Mouse (Mus musculus) CH12.LX (cell line): ENCODE results near the gene Slc30a2. TPM values are rescaled to one million over a fixed set of nuclear protein-coding genes. Genes with fewer than 3 reads are reported as not detected.

Source experiments
- DNase-seq: peaks from one replicate; pipeline ENCODE4 v3.0.0-alpha.2; 2013; ENCODE audit errors: extremely low read depth
- H3K27ac ChIP-seq: 2 replicates; pipeline ENCODE4 v1.5.1; 2012; ENCODE audit warnings: low read depth, mild to moderate bottlenecking, control low read depth, moderate library complexity; ENCODE audit not compliant: insufficient read depth
- H3K27me3 ChIP-seq: replicated peaks from 2 replicates; pipeline ENCODE3; 2012; ENCODE audit warnings: inconsistent platforms
- H3K36me3 ChIP-seq, 2 experiments: replicated peaks in 1 of 2; 2 replicates each; pipeline versions ENCODE3 to v1.6.1; 2012; ENCODE audit warnings: inconsistent platforms in 1 of 2, low read length in 1 of 2, mild to moderate bottlenecking in 1 of 2, mixed read lengths in 1 of 2, moderate library complexity in 1 of 2; ENCODE audit not compliant: control insufficient read depth in 1 of 2, insufficient read depth in 1 of 2
- H3K4me1 ChIP-seq, 2 experiments: 2 replicates each; pipeline ENCODE4 v1.6.1; 2012; ENCODE audit warnings: inconsistent platforms in 1 of 2, moderate library complexity in 1 of 2; ENCODE audit not compliant: insufficient read depth in 2 of 2, control insufficient read depth in 1 of 2
- H3K4me2 ChIP-seq: 2 replicates; pipeline ENCODE4 v1.6.1; 2012; ENCODE audit warnings: low read depth, mild to moderate bottlenecking, control low read depth; ENCODE audit not compliant: poor library complexity, insufficient read depth, severe bottlenecking
- H3K4me3 ChIP-seq, 3 experiments: fragments of 150-350 bp in 1 of 3; sonication (generic) in 1 of 3; replicated peaks in 1 of 3; 2 replicates each; pipeline versions ENCODE3 to v1.5.1; 2011 to 2012; ENCODE audit warnings: low read depth in 2 of 3, low read length in 2 of 3, mild to moderate bottlenecking in 2 of 3, moderate library complexity in 2 of 3, control low read depth in 1 of 3, improper control_type of control experiment in 1 of 3, inconsistent platforms in 1 of 3, mixed read lengths in 1 of 3; ENCODE audit not compliant: poor library complexity in 1 of 3
- H3K79me2 ChIP-seq: replicated peaks from 2 replicates; pipeline ENCODE4 v1.6.1; 2012; ENCODE audit warnings: mild to moderate bottlenecking, moderate library complexity; ENCODE audit not compliant: control insufficient read depth, poor library complexity, insufficient read depth, severe bottlenecking; ENCODE audit errors: extremely low read depth
- H3K9ac ChIP-seq: 2 replicates; pipeline ENCODE4 v1.6.1; 2012; ENCODE audit warnings: low read depth, mild to moderate bottlenecking, control low read depth, moderate library complexity; ENCODE audit not compliant: insufficient read depth
- H3K9me3 ChIP-seq: replicated peaks from 2 replicates; pipeline ENCODE3; 2012; ENCODE audit warnings: low read length, inconsistent platforms, mixed read lengths
- CHD2 ChIP-seq: IDR thresholded peaks from 2 replicates; pipeline ENCODE4 v1.6.1; 2011; ENCODE audit warnings: low read length, improper control_type of control experiment
- CTCF ChIP-seq, 2 experiments: IDR thresholded peaks in 1 of 2; conservative IDR thresholded peaks in 1 of 2; 2 replicates each; pipeline ENCODE4 v1.5.1; 2011 to 2012; ENCODE audit warnings: low read depth in 2 of 2, low read length in 2 of 2, improper control_type of control experiment in 1 of 2, inconsistent platforms in 1 of 2, mild to moderate bottlenecking in 1 of 2, moderate library complexity in 1 of 2
- HCFC1 ChIP-seq: IDR thresholded peaks from 2 replicates; pipeline ENCODE4 v1.6.1; 2012; ENCODE audit warnings: low read depth, mild to moderate bottlenecking, inconsistent platforms, low read length, improper control_type of control experiment
- IRF4 ChIP-seq: IDR thresholded peaks from 2 replicates; pipeline ENCODE4 v1.6.1; 2014; ENCODE audit warnings: low read depth, mild to moderate bottlenecking, inconsistent platforms, low read length, improper control_type of control experiment
- KAT2A ChIP-seq: IDR thresholded peaks from 2 replicates; pipeline ENCODE4 v1.6.1; 2012; ENCODE audit warnings: low read length, improper control_type of control experiment, inconsistent platforms; ENCODE audit not compliant: insufficient replicate concordance
- MAFK ChIP-seq: IDR thresholded peaks from 2 replicates; pipeline ENCODE4 v1.6.1; 2011; ENCODE audit warnings: low read length, improper control_type of control experiment; ENCODE audit not compliant: insufficient replicate concordance
- MAX ChIP-seq: IDR thresholded peaks from 2 replicates; pipeline ENCODE4 v1.6.1; 2011; ENCODE audit warnings: low read length, improper control_type of control experiment
- MYC ChIP-seq: IDR thresholded peaks from 2 replicates; pipeline ENCODE4 v1.6.1; 2011; ENCODE audit warnings: low read depth, mild to moderate bottlenecking, improper control_type of control experiment, low read length
- NELFE ChIP-seq: IDR thresholded peaks from 2 replicates; pipeline ENCODE4 v1.6.1; 2011; ENCODE audit warnings: low read depth, low read length, improper control_type of control experiment
- POLR2AphosphoS2 ChIP-seq: IDR thresholded peaks from 2 replicates; pipeline ENCODE4 v1.6.1; 2011; ENCODE audit warnings: low read depth, low read length, improper control_type of control experiment
- RCOR1 ChIP-seq: conservative IDR thresholded peaks from 2 replicates; pipeline ENCODE4 v1.6.1; 2012; ENCODE audit warnings: low read depth, mild to moderate bottlenecking, inconsistent platforms, low read length, improper control_type of control experiment
- SIN3A ChIP-seq: IDR thresholded peaks from 2 replicates; pipeline ENCODE4 v1.6.1; 2012; ENCODE audit warnings: low read length, improper control_type of control experiment, inconsistent platforms
- SMC3 ChIP-seq: IDR thresholded peaks from 2 replicates; pipeline ENCODE4 v1.6.1; 2011; ENCODE audit warnings: low read depth, low read length, improper control_type of control experiment
- UBTF ChIP-seq: IDR thresholded peaks from 2 replicates; pipeline ENCODE4 v1.6.1; 2012; ENCODE audit warnings: low read depth, mild to moderate bottlenecking, inconsistent platforms, low read length, improper control_type of control experiment, moderate library complexity
- ZC3H11A ChIP-seq: IDR thresholded peaks from 2 replicates; pipeline ENCODE4 v1.6.1; 2012; ENCODE audit warnings: low read depth, mild to moderate bottlenecking, inconsistent platforms, low read length, improper control_type of control experiment
- dilution Hi-C: fragments of 300-500 bp; cut with MboI; formaldehyde crosslinking; loops from 2 replicates; pipeline ENCODE4 v1.14.3; 2020; ENCODE audit warnings: low sequenced_read_pairs; ENCODE audit not compliant: extremely low pct_unique_long_range_greater_than_20kb, extremely low pct_ligation_motif_present
- in situ Hi-C: fragments of 300-500 bp; cut with MboI; formaldehyde crosslinking; loops from 3 replicates; pipeline ENCODE4 v1.14.3; 2019; ENCODE audit warnings: low sequenced_read_pairs, low pct_ligation_motif_present, low pct_unique_long_range_greater_than_20kb, mixed read lengths
- polyA plus RNA-seq: library from polyadenylated mRNA; unstranded; fragments of >175 nt; gene quantifications from 2 replicates; pipeline ENCODE4 v1.2.1, GENCODE M21; 2012; ENCODE audit warnings: low read depth; ENCODE audit not compliant: insufficient read length
- total RNA-seq, 2 experiments: library from RNA; depleted of rRNA; stranded (reverse); fragments of 300-350 nt in 1 of 2; fragments of >200 nt in 1 of 2; gene quantifications; 2 replicates each; pipeline ENCODE4 v1.2.3; 2012 to 2014

The Slc30a2 gene
- total and polyA plus RNA-seq, 3 experiments, result 5.1 to 22.4 (median 8.9) TPM

DNA sequence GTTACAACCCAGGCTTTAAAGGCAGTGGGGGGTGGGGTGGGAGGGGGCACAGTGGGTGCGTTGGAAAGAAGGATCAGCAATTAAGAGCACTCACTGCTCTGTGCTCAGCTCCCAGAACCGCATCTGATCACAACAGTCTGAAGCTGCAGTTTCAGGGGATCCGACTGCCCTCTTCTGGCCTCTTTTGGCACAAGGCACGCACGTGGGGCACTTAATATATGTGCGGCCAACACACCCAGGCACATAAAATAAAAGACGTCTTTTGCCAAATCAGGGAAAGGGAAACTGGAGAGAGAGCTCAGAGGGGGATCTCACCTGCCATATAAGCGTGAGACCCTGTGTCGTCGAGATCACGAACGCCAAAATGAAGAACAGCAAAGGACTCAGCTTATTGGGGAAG lies 50.0 kb downstream of the Slc30a2 start:
- H3K27me3 ChIP-seq, result no peaks in the 10 kb centered on the region
- H3K4me2 ChIP-seq, result no peak overlapping the region
- no peaks in the 10 kb centered on the region for H3K9me3 ChIP-seq
- H3K79me2 ChIP-seq, result no peaks in the 10 kb centered on the region
- H3K27ac ChIP-seq, result no peak overlapping the region
- DNase-seq, result no peak
- H3K4me1 ChIP-seq, result peaks cover 0 to 9% of the 10 kb centered on the region in 2 experiments; a peak in 2 of 4 replicates
- no peak overlapping the region for H3K9ac ChIP-seq
- in situ Hi-C loops (no loop called here), dilution Hi-C loops (no loop called here)
- no peaks in the 10 kb centered on the region for H3K36me3 ChIP-seq
- TF ChIP-seq HCFC1, result no peak
- no peak for TF ChIP-seq MAX
- TF ChIP-seq CTCF (conservative IDR thresholded peaks at IDR 0.05 in 1 of 2, IDR thresholded peaks at IDR 0.05 in 1 of 2; ENCODE audit: low read depth in 2 of 2, low read length in 2 of 2), result peak in 1 of 2 experiments; percentile 17; a peak in 2 of 4 replicates
- TF ChIP-seq KAT2A, result no peak
- no peak for TF ChIP-seq ZC3H11A
- peak; percentile 6; the same call in 1 of the 2 replicates for TF ChIP-seq SMC3
- H3K4me3 ChIP-seq, result no peak overlapping the region

DNA sequence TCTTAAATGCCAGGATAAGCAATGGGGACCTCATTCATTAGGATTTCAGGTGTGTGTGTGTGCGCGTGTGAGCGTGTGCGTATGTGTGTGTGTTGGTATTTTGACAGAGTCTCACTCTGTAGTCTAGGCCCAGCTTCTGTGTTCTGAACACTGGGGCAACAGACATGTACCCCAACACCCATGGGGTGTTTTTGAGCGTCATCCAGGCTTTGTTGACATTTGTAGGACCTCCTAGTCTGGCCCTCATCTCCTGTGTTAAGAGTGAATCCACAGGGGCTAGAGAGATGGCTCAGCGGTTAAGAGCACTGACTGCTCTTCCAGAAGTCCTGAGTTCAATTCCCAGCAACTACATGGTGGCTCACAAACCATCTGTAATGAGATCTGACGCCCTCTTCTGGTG lies 52.2 kb downstream of the Slc30a2 start:
- H3K4me2 ChIP-seq, result no peak overlapping the region
- H3K27me3 ChIP-seq, result no peaks in the 10 kb centered on the region
- in situ Hi-C loops (loop anchor here (5.0 kb wide), 1 partner anchor 82 kb away; no protein-coding TSS in a partner anchor), dilution Hi-C loops (no loop called here)
- no peak overlapping the region for H3K27ac ChIP-seq
- H3K4me3 ChIP-seq, result no peak overlapping the region
- H3K4me1 ChIP-seq, result peaks cover 0 to 9% of the 10 kb centered on the region in 2 experiments; a peak in 2 of 4 replicates
- TF ChIP-seq MAFK (no peak), SIN3A (no peak), MYC (no peak), NELFE (no peak), UBTF (no peak), CHD2 (no peak), IRF4 (no peak), POLR2AphosphoS2 (no peak), RCOR1 (no peak)
- H3K36me3 ChIP-seq, result no peaks in the 10 kb centered on the region
- DNase-seq, result no peak
- H3K9me3 ChIP-seq, result no peaks in the 10 kb centered on the region
- no peak overlapping the region for H3K9ac ChIP-seq
- no peaks in the 10 kb centered on the region for H3K79me2 ChIP-seq
